ENCODE assay signal across 8 mouse cellular contexts in genomic region chrX:150589696-150590095, GRCm38 (mm10). TPM values are rescaled to one million over a fixed set of nuclear protein-coding genes. Genes with fewer than 3 reads are reported as not detected.
DNase-seq lines count a peak whose midpoint lies in the region; ATAC-seq and TF ChIP-seq lines count a peak whose summit lies in the region.

Gene Apex2, minus strand, starts transcription at chrX:150589868.

- no peak within 1 kb of the TSS for H3K4me3 ChIP-seq in cerebellum, adult 2 months (replicated peaks; ENCODE audit: insufficient read depth, low read depth, low read length)
- H3K4me3 ChIP-seq in stomach, embryonic 14.5 days (ENCODE audit: low read depth, low read length), result no peak within 1 kb of the TSS
- H3K4me3 ChIP-seq in stomach, postnatal 0 days (ENCODE audit: low read depth, low read length), result no peak within 1 kb of the TSS
- H3K4me3 ChIP-seq in midbrain, embryonic 13.5 days (replicated peaks), result peak within 1 kb of the TSS; percentile 52; the same call in 1 of the 2 replicates

- TF ChIP-seq CTCF in cerebellum, adult 2 months (IDR thresholded peaks at IDR 0.05; ENCODE audit: borderline replicate concordance, insufficient read depth, low read depth, low read length), result no peak
- TF ChIP-seq CTCF in stomach, postnatal 0 days (IDR thresholded peaks at IDR 0.05; ENCODE audit: low read depth), result no peak

- no peaks in the 10 kb centered on the region for H3K9me3 ChIP-seq in stomach, embryonic 14.5 days (ENCODE audit: control insufficient read depth, low read depth, low read length)
- no peaks in the 10 kb centered on the region for H3K9me3 ChIP-seq in stomach, postnatal 0 days (ENCODE audit: control insufficient read depth, low read length)
- no peaks in the 10 kb centered on the region for H3K9me3 ChIP-seq in midbrain, embryonic 13.5 days

- H3K27me3 ChIP-seq in cerebellum, adult 2 months (ENCODE audit: control insufficient read depth, insufficient read depth, low read length), result no peaks in the 10 kb centered on the region
- H3K27me3 ChIP-seq in stomach, embryonic 14.5 days (ENCODE audit: control insufficient read depth, insufficient read depth, low read length), result no peaks in the 10 kb centered on the region
- H3K27me3 ChIP-seq in stomach, postnatal 0 days (ENCODE audit: control insufficient read depth, insufficient read depth, low read length), result no peaks in the 10 kb centered on the region
- H3K27me3 ChIP-seq in midbrain, embryonic 13.5 days, result no peaks in the 10 kb centered on the region

- peaks cover 4% of the 10 kb centered on the region for H3K36me3 ChIP-seq in stomach, embryonic 14.5 days (ENCODE audit: control insufficient read depth, insufficient read depth, low read length)
- no peaks in the 10 kb centered on the region for H3K36me3 ChIP-seq in stomach, postnatal 0 days (ENCODE audit: control insufficient read depth, insufficient read depth, low read length)
- peaks cover 8% of the 10 kb centered on the region for H3K36me3 ChIP-seq in midbrain, embryonic 13.5 days

- no peaks in the 10 kb centered on the region for H3K4me1 ChIP-seq in cerebellum, adult 2 months (ENCODE audit: control insufficient read depth, insufficient read depth, low read length)
- no peaks in the 10 kb centered on the region for H3K4me1 ChIP-seq in stomach, embryonic 14.5 days (ENCODE audit: control insufficient read depth, insufficient read depth, low read length)
- no peaks in the 10 kb centered on the region for H3K4me1 ChIP-seq in stomach, postnatal 0 days (replicated peaks; ENCODE audit: control insufficient read depth, insufficient read depth)
- peaks cover 8% of the 10 kb centered on the region for H3K4me1 ChIP-seq in midbrain, embryonic 13.5 days (replicated peaks)

- 69% methylated on average over 5 of the region's 5 CpGs for WGBS in cerebellum, adult 2 months
- WGBS in stomach, embryonic 14.5 days, result 72% methylated on average over 5 of the region's 5 CpGs
- 64% methylated on average over 5 of the region's 5 CpGs for WGBS in stomach, postnatal 0 days
- 82% methylated on average over 5 of the region's 5 CpGs for WGBS in midbrain, embryonic 13.5 days

- DNase-seq in cerebellum, adult 2 months, result no peak
- no peak for DNase-seq in cerebellum, postnatal 10 days
- DNase-seq in stomach, postnatal 0 days (ENCODE audit: low spot score), result no peak
- DNase-seq in spleen, postnatal 10 days (ENCODE audit: low spot score in 2 of 2), result no peak
- DNase-seq in c-Kit-positive CD71-positive TER-119-positive erythroid progenitor cells, embryonic 14.5 days (ENCODE audit: low spot score), result no peak

- TF ChIP-seq EP300 in stomach, postnatal 0 days (optimal IDR thresholded peaks at IDR 0.05), result no peak

- H3K27ac ChIP-seq in cerebellum, adult 2 months (ENCODE audit: insufficient read depth, low read length), result no peak within 1 kb of the TSS
- H3K27ac ChIP-seq in stomach, embryonic 14.5 days (ENCODE audit: low read length), result no peak within 1 kb of the TSS
- no peak within 1 kb of the TSS for H3K27ac ChIP-seq in stomach, postnatal 0 days (replicated peaks)
- no peak within 1 kb of the TSS for H3K27ac ChIP-seq in midbrain, embryonic 13.5 days

- H3K9ac ChIP-seq in stomach, embryonic 14.5 days (replicated peaks; ENCODE audit: low read depth, low read length), result no peak within 1 kb of the TSS
- H3K9ac ChIP-seq in stomach, postnatal 0 days (ENCODE audit: low read length), result no peak within 1 kb of the TSS
- no peak within 1 kb of the TSS for H3K9ac ChIP-seq in midbrain, embryonic 13.5 days (replicated peaks)

- ATAC-seq in stomach, embryonic 14.5 days (ENCODE audit: insufficient number of reproducible peaks, insufficient read depth, low FRiP score, low read depth), result no peak
- no peak for ATAC-seq in stomach, postnatal 0 days (ENCODE audit: low FRiP score, low TSS enrichment)
- ATAC-seq in inflammation-experienced regulatory T-cells, adult 6 months, result no peak
- ATAC-seq in midbrain, embryonic 13.5 days, result no peak

- TF ChIP-seq POLR2A in cerebellum, adult 2 months (IDR thresholded peaks at IDR 0.05; ENCODE audit: borderline replicate concordance, insufficient read depth, low read length), result no peak

- H3K4me2 ChIP-seq in stomach, embryonic 14.5 days (replicated peaks; ENCODE audit: low read depth, low read length), result peak within 1 kb of the TSS; percentile 49
- H3K4me2 ChIP-seq in stomach, postnatal 0 days (replicated peaks; ENCODE audit: low read depth), result no peak within 1 kb of the TSS; the same call in 1 of the 2 replicates
- peak within 1 kb of the TSS; percentile 61 for H3K4me2 ChIP-seq in midbrain, embryonic 13.5 days (replicated peaks)

RNA-seq across cellular contexts. Expression of gene Apex2, which starts in this region (rescaled TPM):
- polyA plus RNA-seq in cerebellum, adult 2 months (2012; rRNA removed), result 10.5 and 12.1 TPM in 2 replicates
- 17.5 and 20.9 TPM in 2 replicates for polyA plus RNA-seq in stomach, embryonic 14.5 days (2014; fragmentation: Nextera tagmentation; extraction: Ambion mirVana)
- polyA plus RNA-seq in stomach, postnatal 0 days (2015; fragmentation: Nextera tagmentation; extraction: Ambion mirVana), result 5.8 and 6.0 TPM in 2 replicates
- polyA plus RNA-seq in inflammation-experienced regulatory T-cells, adult 6 months (2017; shearing (Covaris generic)), result 10 to 100 TPM; 13.5 to 18.9 (median 15.3) TPM
- polyA plus RNA-seq in midbrain, embryonic 13.5 days (2015; fragmentation: Nextera tagmentation; extraction: Ambion mirVana), result 22.0 and 22.3 TPM in 2 replicates
